Mouse (Mus musculus) hindbrain, postnatal 0 days (tissue): ENCODE results near the gene Nell2. TPM values are rescaled to one million over a fixed set of nuclear protein-coding genes. Genes with fewer than 3 reads are reported as not detected.
A peak's percentile ranks its signal among the peaks of the same experiment; 100 is the strongest.

Experiments used
- ATAC-seq: fragments of 200-750 bp; cut with Nextera tagmentation; 2 replicates; pipeline ENCODE4 v1.8.0; 2017; ENCODE audit warnings: mild to moderate bottlenecking, moderate TSS enrichment, moderate library complexity
- DNase-seq: peaks from one replicate; pipeline ENCODE4 v3.0.0-alpha.2; 2015; ENCODE audit warnings: low spot score
- H3K27ac ChIP-seq: fragments of 300-500 bp; sonication (generic); 2 replicates; pipeline ENCODE4 v1.5.1; 2014; ENCODE audit warnings: mild to moderate bottlenecking
- H3K27me3 ChIP-seq: fragments of 300-500 bp; sonication (generic); 2 replicates; pipeline ENCODE4 v1.6.1; 2014; ENCODE audit warnings: low read length, mixed read lengths; ENCODE audit not compliant: insufficient read depth
- H3K36me3 ChIP-seq: fragments of 300-500 bp; sonication (generic); 2 replicates; pipeline ENCODE4 v1.6.1; 2014; ENCODE audit warnings: low read length, mixed read lengths; ENCODE audit not compliant: insufficient read depth
- H3K4me1 ChIP-seq: fragments of 300-500 bp; sonication (generic); 2 replicates; pipeline ENCODE4 v1.6.1; 2014; ENCODE audit warnings: antibody characterized with exemption, low read length, mixed read lengths; ENCODE audit not compliant: insufficient read depth
- H3K4me2 ChIP-seq: fragments of 300-500 bp; sonication (generic); 2 replicates; pipeline ENCODE4 v1.6.1; 2014; ENCODE audit warnings: low read depth, mild to moderate bottlenecking, low read length, moderate library complexity, mixed read lengths
- H3K4me3 ChIP-seq: fragments of 300-500 bp; sonication (generic); 2 replicates; pipeline ENCODE4 v1.5.1; 2014; ENCODE audit warnings: low read length
- H3K9ac ChIP-seq: fragments of 300-500 bp; sonication (generic); replicated peaks from 2 replicates; pipeline ENCODE4 v1.6.1; 2014; ENCODE audit warnings: mild to moderate bottlenecking, low read length, moderate library complexity, mixed read lengths
- H3K9me3 ChIP-seq: fragments of 300-500 bp; sonication (generic); 2 replicates; pipeline ENCODE4 v1.6.1; 2016; ENCODE audit warnings: low read length, mixed read lengths
- CTCF ChIP-seq: IDR thresholded peaks from 2 replicates; pipeline ENCODE4 v1.5.1; 2016; ENCODE audit warnings: antibody characterized with exemption, control low read depth, low read depth
- WGBS: fragments of 180-500 bp; shearing (Covaris S2); extraction: QIAGEN DNeasy Blood & Tissue Kit; methylation state at CpG from one replicate; pipeline ENCODE4 v1.1.7; 2014; 5-methylcytosine and 5-hydroxymethylcytosine counted together
- polyA plus RNA-seq: library from polyadenylated mRNA; unstranded; fragments of >200 nt; fragmentation: Nextera tagmentation; extraction: Ambion mirVana; gene quantifications from 2 replicates; pipeline ENCODE4 v1.2.1, GENCODE M21; 2015
- total RNA-seq: library from RNA; depleted of rRNA; stranded (reverse); fragments of >200 nt; gene quantifications from 2 replicates; pipeline ENCODE4 v1.2.3, GENCODE M21; 2014

The Nell2 gene
- total and polyA plus RNA-seq, 2 experiments from 2014 or later: 148 to 173 TPM

GRCm38 (mm10) chr15:95536724-95537123, 8.4 kb upstream of the Nell2 start:
- Histone ChIP-seq H3K36me3 (no peaks in the 10 kb centered on the region), H3K9ac (no peak overlapping the region), H3K9me3 (no peaks in the 10 kb centered on the region), H3K27ac (peak overlapping the region; percentile 52; the same call in 1 of the 2 replicates), H3K27me3 (no peaks in the 10 kb centered on the region), H3K4me3 (no peak overlapping the region), H3K4me1 (0 out of 2 replicates have a peak, but pooled peaks cover 5% of the 10 kb centered on the region), H3K4me2 (no peak overlapping the region)
- TF ChIP-seq CTCF: no peak
- DNase-seq (peak; percentile 84), ATAC-seq (peak; percentile 73)
- 47% methylated on average over 4 of the region's 4 CpGs for WGBS

- H3K4me1 ChIP-seq: 0 out of 2 replicates have a peak, but pooled peaks cover 5% of the 10 kb centered on the region
- no peak overlapping the region for H3K9ac ChIP-seq
- peak overlapping the region; percentile 52; the same call in 1 of the 2 replicates for H3K27ac ChIP-seq
- no peak for TF ChIP-seq CTCF
- H3K4me3 ChIP-seq: no peak overlapping the region
- H3K4me2 ChIP-seq: no peak overlapping the region
- WGBS: 45% methylated on average over 4 of the region's 4 CpGs
- ATAC-seq: peak; percentile 78
- DNase-seq: peak; percentile 84
- no peaks in the 10 kb centered on the region for H3K9me3 ChIP-seq
- no peaks in the 10 kb centered on the region for H3K27me3 ChIP-seq
- H3K36me3 ChIP-seq: no peaks in the 10 kb centered on the region
These were observed 7.9 kb upstream of the Nell2 start for GRCm38 (mm10) chr15:95536230-95536629.

- 0 out of 2 replicates have a peak, but pooled peaks cover 5% of the 10 kb centered on the region for H3K4me1 ChIP-seq
- no peaks in the 10 kb centered on the region for H3K9me3 ChIP-seq
- H3K36me3 ChIP-seq: no peaks in the 10 kb centered on the region
- no peaks in the 10 kb centered on the region for H3K27me3 ChIP-seq
- ATAC-seq (no peak), DNase-seq (no peak)
- no peak overlapping the region for H3K27ac ChIP-seq
- WGBS: 57% methylated on average over 6 of the region's 6 CpGs
- TF ChIP-seq CTCF: no peak
- no peak overlapping the region for H3K4me3 ChIP-seq
- H3K4me2 ChIP-seq: no peak overlapping the region
- H3K9ac ChIP-seq: no peak overlapping the region
These were observed 6.3 kb upstream of the Nell2 start for GRCm38 (mm10) chr15:95534644-95535043.

GRCm38 (mm10) chr15:95527461-95527947, 855 bp downstream of the Nell2 start:
- TF ChIP-seq CTCF: no peak
- peak overlapping the region; percentile 76 for H3K9ac ChIP-seq
- H3K4me2 ChIP-seq: peak overlapping the region; percentile 68
- peak overlapping the region; percentile 77 for H3K4me3 ChIP-seq
- H3K4me1 ChIP-seq: no peaks in the 10 kb centered on the region
- H3K9me3 ChIP-seq: no peaks in the 10 kb centered on the region
- DNase-seq (peak; percentile 37), ATAC-seq (peak; percentile 46; the same call in 1 of the 2 replicates)
- WGBS: under 1% methylated on average over 28 of the region's 28 CpGs
- H3K27ac ChIP-seq: peak overlapping the region; percentile 86
- no peaks in the 10 kb centered on the region for H3K27me3 ChIP-seq
- H3K36me3 ChIP-seq: no peaks in the 10 kb centered on the region

GRCm38 (mm10) chr15:95526626-95527411, 1.5 kb downstream of the Nell2 start:
- H3K9me3 ChIP-seq: no peaks in the 10 kb centered on the region
- no peak for TF ChIP-seq CTCF
- H3K27me3 ChIP-seq: no peaks in the 10 kb centered on the region
- WGBS: under 1% methylated on average over 27 of the region's 27 CpGs
- peak overlapping the region; percentile 86 for H3K27ac ChIP-seq
- no peaks in the 10 kb centered on the region for H3K4me1 ChIP-seq
- no peaks in the 10 kb centered on the region for H3K36me3 ChIP-seq
- DNase-seq (peak; percentile 44), ATAC-seq (peak; percentile 52; the same call in 1 of the 2 replicates)
- H3K4me2 ChIP-seq: peak overlapping the region; percentile 68
- peak overlapping the region; percentile 77 for H3K4me3 ChIP-seq
- peak overlapping the region; percentile 76; the same call in 1 of the 2 replicates for H3K9ac ChIP-seq

DNA sequence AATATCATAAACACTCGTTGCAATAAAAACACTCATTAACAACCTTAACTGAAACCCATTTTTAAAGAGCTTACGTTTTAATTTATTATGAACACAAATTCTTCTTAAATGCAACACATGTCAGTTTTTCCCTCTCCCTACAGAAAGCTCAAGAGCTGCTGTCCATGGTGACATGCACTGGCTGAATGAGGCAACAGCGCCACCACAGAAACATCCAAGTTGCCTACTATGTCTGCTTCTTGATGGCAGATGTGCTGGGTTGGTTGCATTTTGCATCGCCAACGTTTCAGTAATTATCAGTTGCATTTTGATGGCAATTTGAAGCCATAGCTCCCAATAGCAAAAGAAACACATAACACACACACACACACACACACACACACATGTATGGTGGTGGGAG, 2.4 kb downstream of the Nell2 start:
- no peak overlapping the region for H3K9ac ChIP-seq

More for the DNA sequence above, 2.4 kb downstream of the Nell2 start:
- H3K27ac ChIP-seq: no peak overlapping the region
- ATAC-seq (no peak), DNase-seq (peak; percentile 89)
- peak overlapping the region; percentile 68 for H3K4me2 ChIP-seq
- no peaks in the 10 kb centered on the region for H3K9me3 ChIP-seq
- peak; percentile 88 for TF ChIP-seq CTCF
- WGBS: 5% methylated on average over 5 of the region's 5 CpGs
- H3K36me3 ChIP-seq: no peaks in the 10 kb centered on the region
- H3K4me3 ChIP-seq: peak overlapping the region; percentile 77
- H3K27me3 ChIP-seq: no peaks in the 10 kb centered on the region
- H3K4me1 ChIP-seq: no peaks in the 10 kb centered on the region
